Mouse (Mus musculus): ENCODE results near the gene Fam117b. TPM values are rescaled to one million over a fixed set of nuclear protein-coding genes. Genes with fewer than 3 reads are reported as not detected.

Gene Fam117b
- polyA plus RNA-seq, 1 experiment: 5.8 TPM

DNA sequence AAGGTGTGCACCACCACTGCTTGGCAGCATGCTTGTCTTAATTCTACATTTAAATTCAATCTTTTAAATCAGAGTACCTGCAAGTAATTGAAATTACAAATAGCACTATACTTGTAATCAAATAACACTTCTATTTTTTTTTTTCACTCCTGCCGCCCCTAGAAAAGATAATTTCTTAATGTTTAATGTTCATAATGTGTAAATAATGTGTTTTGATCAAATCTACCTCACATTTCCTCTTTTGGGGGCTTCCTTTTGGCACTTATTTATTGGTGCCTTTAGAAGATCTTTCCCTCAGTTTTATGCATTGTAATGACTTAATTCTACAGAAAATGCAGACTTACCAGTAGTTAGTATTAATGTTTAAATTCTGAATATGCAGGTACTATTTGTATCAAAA is 10.9 kb downstream of the Fam117b start:
- Histone ChIP-seq H3K4me3 (ENCODE audit: insufficient read depth, poor library complexity, severe bottlenecking) (no peak overlapping the region), H3ac (ENCODE audit: control insufficient read depth, insufficient read length, low read depth) (no peak overlapping the region), H3K79me3 (ENCODE audit: low read depth) (peaks cover 50% of the 10 kb centered on the region), H3K36me3 (ENCODE audit: control insufficient read depth, insufficient read depth) (no peaks in the 10 kb centered on the region), H3K27me3 (ENCODE audit: control insufficient read depth, insufficient read depth, insufficient read length) (no peaks in the 10 kb centered on the region), H3K79me2 (ENCODE audit: control insufficient read depth, insufficient read depth) (peaks cover 82% of the 10 kb centered on the region)
- TF ChIP-seq MAX (IDR thresholded peaks at IDR 0.05) (no peak), FOSL1 (IDR thresholded peaks at IDR 0.05; ENCODE audit: insufficient read depth, low read length, poor library complexity, severe bottlenecking) (no peak), MYOD1 (IDR thresholded peaks at IDR 0.05; ENCODE audit: control insufficient read depth, insufficient read length, low read depth) (no peak), USF1 (IDR thresholded peaks at IDR 0.05; ENCODE audit: low read depth) (no peak), MYOG (IDR thresholded peaks at IDR 0.05; ENCODE audit: control insufficient read depth, extremely low read depth, insufficient read length) (no peak), CTCF (IDR thresholded peaks at IDR 0.05; ENCODE audit: control insufficient read depth, insufficient read depth, insufficient read length) (no peak), CEBPB (IDR thresholded peaks at IDR 0.05; ENCODE audit: low read depth) (no peak)

DNA sequence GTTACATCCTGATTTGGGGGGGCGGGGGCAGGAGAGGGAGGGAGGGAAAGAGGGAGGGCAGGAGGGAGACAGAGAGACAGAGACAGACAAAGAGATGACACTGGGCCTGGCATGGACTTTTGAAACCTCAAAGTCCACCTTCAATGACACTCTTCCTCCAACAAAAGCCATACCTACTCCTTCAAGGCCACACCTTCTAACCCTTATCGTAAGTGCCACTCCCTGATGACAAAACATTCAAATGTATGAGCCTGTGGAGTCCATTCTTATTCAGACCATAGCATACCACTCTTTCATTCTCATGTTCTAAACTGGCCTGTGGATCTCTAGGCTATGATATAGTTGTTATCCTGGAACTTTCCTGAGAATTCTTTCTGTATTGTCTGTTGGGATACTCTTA is 11.6 kb downstream of the Fam117b start:
- no peaks in the 10 kb centered on the region for H3K27me3 ChIP-seq (ENCODE audit: control insufficient read depth, insufficient read depth, insufficient read length)
- H3K79me3 ChIP-seq (ENCODE audit: low read depth): peaks cover 48% of the 10 kb centered on the region
- TF ChIP-seq FOSL1 (IDR thresholded peaks at IDR 0.05; ENCODE audit: insufficient read depth, low read length, poor library complexity, severe bottlenecking) (no peak), CTCF (IDR thresholded peaks at IDR 0.05; ENCODE audit: control insufficient read depth, insufficient read depth, insufficient read length) (no peak), CEBPB (IDR thresholded peaks at IDR 0.05; ENCODE audit: low read depth) (no peak), MYOD1 (IDR thresholded peaks at IDR 0.05; ENCODE audit: control insufficient read depth, insufficient read length, low read depth) (no peak), MAX (IDR thresholded peaks at IDR 0.05) (no peak), MYOG (IDR thresholded peaks at IDR 0.05; ENCODE audit: control insufficient read depth, extremely low read depth, insufficient read length) (no peak), USF1 (IDR thresholded peaks at IDR 0.05; ENCODE audit: low read depth) (no peak)
- H3ac ChIP-seq (ENCODE audit: control insufficient read depth, insufficient read length, low read depth): no peak overlapping the region
- H3K4me3 ChIP-seq (ENCODE audit: insufficient read depth, poor library complexity, severe bottlenecking): no peak overlapping the region
- peaks cover 77% of the 10 kb centered on the region for H3K79me2 ChIP-seq (ENCODE audit: control insufficient read depth, insufficient read depth)
- no peaks in the 10 kb centered on the region for H3K36me3 ChIP-seq (ENCODE audit: control insufficient read depth, insufficient read depth)

DNA sequence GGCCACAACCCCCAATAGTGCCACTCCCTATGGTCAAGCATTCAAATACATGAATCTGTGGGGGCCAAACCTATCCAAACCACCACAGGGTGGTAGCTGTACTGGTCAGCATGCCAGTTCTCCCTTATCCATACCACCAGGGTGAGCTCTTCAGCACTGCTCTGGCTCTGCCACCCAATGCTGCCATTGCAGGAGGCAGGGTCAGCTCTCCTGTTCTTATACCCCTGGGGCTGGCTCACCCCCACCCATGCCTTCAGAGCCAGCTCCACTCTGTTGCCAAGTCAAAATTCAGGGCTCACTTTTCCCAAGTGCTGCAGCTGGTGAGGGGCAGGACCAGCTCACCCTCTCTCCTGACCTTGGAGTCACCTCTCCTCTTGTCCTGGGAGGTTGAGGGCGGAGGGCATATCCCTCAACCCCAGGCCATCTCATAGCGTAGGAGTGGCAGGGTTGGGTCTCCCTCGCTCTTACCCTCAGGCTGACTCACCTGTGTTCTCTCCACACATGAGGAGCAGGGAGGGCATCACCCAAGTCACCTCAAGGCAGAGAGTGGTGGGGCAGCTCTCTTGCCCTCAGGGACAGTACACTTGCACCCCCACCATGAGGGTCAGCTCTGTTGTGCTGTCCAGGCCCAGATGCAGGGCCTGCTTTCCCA is 13.3 kb downstream of the Fam117b start:
- Histone ChIP-seq H3K79me2 (ENCODE audit: control insufficient read depth, insufficient read depth) (peaks cover 73% of the 10 kb centered on the region), H3K27me3 (ENCODE audit: control insufficient read depth, insufficient read depth, insufficient read length) (no peaks in the 10 kb centered on the region), H3K79me3 (ENCODE audit: low read depth) (peaks cover 33% of the 10 kb centered on the region), H3K36me3 (ENCODE audit: control insufficient read depth, insufficient read depth) (no peaks in the 10 kb centered on the region), H3K4me3 (ENCODE audit: insufficient read depth, poor library complexity, severe bottlenecking) (no peak overlapping the region), H3ac (ENCODE audit: control insufficient read depth, insufficient read length, low read depth) (no peak overlapping the region)
- TF ChIP-seq CEBPB (IDR thresholded peaks at IDR 0.05; ENCODE audit: low read depth) (no peak), MYOD1 (IDR thresholded peaks at IDR 0.05; ENCODE audit: control insufficient read depth, insufficient read length, low read depth) (no peak), USF1 (IDR thresholded peaks at IDR 0.05; ENCODE audit: low read depth) (no peak), MAX (IDR thresholded peaks at IDR 0.05) (no peak), MYOG (IDR thresholded peaks at IDR 0.05; ENCODE audit: control insufficient read depth, extremely low read depth, insufficient read length) (no peak), FOSL1 (IDR thresholded peaks at IDR 0.05; ENCODE audit: insufficient read depth, low read length, poor library complexity, severe bottlenecking) (no peak), CTCF (IDR thresholded peaks at IDR 0.05; ENCODE audit: control insufficient read depth, insufficient read depth, insufficient read length) (no peak)

DNA sequence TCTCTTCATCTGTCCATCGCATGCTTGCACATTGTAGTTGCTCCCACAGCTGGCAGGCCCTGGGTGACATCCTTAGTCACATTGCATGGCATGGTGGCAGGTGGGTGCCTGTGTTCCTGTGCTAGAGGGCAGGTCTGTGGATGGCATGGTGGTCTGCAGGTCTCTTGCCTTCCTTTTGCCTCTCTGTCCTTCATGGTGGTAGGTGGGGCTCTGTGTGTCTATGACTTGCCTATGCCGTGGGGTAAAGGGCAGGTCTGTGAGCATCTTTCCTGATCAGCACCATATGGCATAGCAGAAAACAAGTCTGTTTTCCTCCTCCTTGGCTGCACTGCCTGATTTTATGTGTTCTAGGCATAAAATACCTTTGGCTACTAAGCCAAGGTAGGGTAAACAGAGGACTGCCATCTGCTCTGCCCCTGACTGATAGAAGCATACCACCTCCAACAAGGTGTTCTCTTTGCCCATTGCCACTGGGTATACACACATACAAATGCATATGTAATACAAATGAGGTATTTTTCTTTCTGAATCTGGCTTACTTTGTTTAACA is 14.4 kb downstream of the Fam117b start:
- H3K79me3 ChIP-seq (ENCODE audit: low read depth): peaks cover 24% of the 10 kb centered on the region
- no peak overlapping the region for H3K4me3 ChIP-seq (ENCODE audit: insufficient read depth, poor library complexity, severe bottlenecking)
- no peak overlapping the region for H3ac ChIP-seq (ENCODE audit: control insufficient read depth, insufficient read length, low read depth)
- peaks cover 73% of the 10 kb centered on the region for H3K79me2 ChIP-seq (ENCODE audit: control insufficient read depth, insufficient read depth)
- H3K36me3 ChIP-seq (ENCODE audit: control insufficient read depth, insufficient read depth): no peaks in the 10 kb centered on the region
- TF ChIP-seq MYOG (IDR thresholded peaks at IDR 0.05; ENCODE audit: control insufficient read depth, extremely low read depth, insufficient read length) (no peak), MAX (IDR thresholded peaks at IDR 0.05) (no peak), FOSL1 (IDR thresholded peaks at IDR 0.05; ENCODE audit: insufficient read depth, low read length, poor library complexity, severe bottlenecking) (no peak), USF1 (IDR thresholded peaks at IDR 0.05; ENCODE audit: low read depth) (no peak), CEBPB (IDR thresholded peaks at IDR 0.05; ENCODE audit: low read depth) (no peak), CTCF (IDR thresholded peaks at IDR 0.05; ENCODE audit: control insufficient read depth, insufficient read depth, insufficient read length) (no peak), MYOD1 (IDR thresholded peaks at IDR 0.05; ENCODE audit: control insufficient read depth, insufficient read length, low read depth) (no peak)
- H3K27me3 ChIP-seq (ENCODE audit: control insufficient read depth, insufficient read depth, insufficient read length): no peaks in the 10 kb centered on the region

DNA sequence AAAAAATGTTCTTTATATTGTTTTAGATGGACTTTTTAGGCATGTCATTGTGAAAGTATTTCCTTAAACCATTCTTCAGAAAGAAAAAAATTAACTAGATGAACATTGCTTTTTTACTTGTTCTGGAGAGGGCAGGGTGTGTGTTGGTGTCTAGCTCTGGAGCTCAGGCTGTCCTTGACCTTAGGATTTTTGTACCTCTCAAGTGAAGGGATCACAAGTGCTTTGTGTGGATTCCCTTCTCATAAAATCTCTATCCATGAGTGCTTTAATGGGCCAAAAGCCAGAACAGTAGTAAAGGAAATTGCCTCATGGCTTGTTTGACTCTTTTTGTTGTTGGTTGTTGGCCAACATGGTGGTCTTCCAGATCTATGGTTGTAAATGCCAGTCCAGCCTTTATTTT is 18.1 kb downstream of the Fam117b start:
- peaks cover 79% of the 10 kb centered on the region for H3K79me2 ChIP-seq (ENCODE audit: control insufficient read depth, insufficient read depth)

More for the DNA sequence above, 18.1 kb downstream of the Fam117b start:
- no peak overlapping the region for H3ac ChIP-seq (ENCODE audit: control insufficient read depth, insufficient read length, low read depth)
- H3K27me3 ChIP-seq (ENCODE audit: control insufficient read depth, insufficient read depth, insufficient read length): no peaks in the 10 kb centered on the region
- peaks cover 18% of the 10 kb centered on the region for H3K79me3 ChIP-seq (ENCODE audit: low read depth)
- no peaks in the 10 kb centered on the region for H3K36me3 ChIP-seq (ENCODE audit: control insufficient read depth, insufficient read depth)
- TF ChIP-seq MAX (IDR thresholded peaks at IDR 0.05): no peak
- TF ChIP-seq MYOD1 (IDR thresholded peaks at IDR 0.05; ENCODE audit: control insufficient read depth, insufficient read length, low read depth): no peak
- TF ChIP-seq FOSL1 (IDR thresholded peaks at IDR 0.05; ENCODE audit: insufficient read depth, low read length, poor library complexity, severe bottlenecking): no peak
- TF ChIP-seq CTCF (IDR thresholded peaks at IDR 0.05; ENCODE audit: control insufficient read depth, insufficient read depth, insufficient read length): no peak
- no peak for TF ChIP-seq CEBPB (IDR thresholded peaks at IDR 0.05; ENCODE audit: low read depth)
- TF ChIP-seq USF1 (IDR thresholded peaks at IDR 0.05; ENCODE audit: low read depth): no peak
- TF ChIP-seq MYOG (IDR thresholded peaks at IDR 0.05; ENCODE audit: control insufficient read depth, extremely low read depth, insufficient read length): no peak
- H3K4me3 ChIP-seq (ENCODE audit: insufficient read depth, poor library complexity, severe bottlenecking): no peak overlapping the region

Measured in C2C12 (cell line).